In the genomic region with DNA sequence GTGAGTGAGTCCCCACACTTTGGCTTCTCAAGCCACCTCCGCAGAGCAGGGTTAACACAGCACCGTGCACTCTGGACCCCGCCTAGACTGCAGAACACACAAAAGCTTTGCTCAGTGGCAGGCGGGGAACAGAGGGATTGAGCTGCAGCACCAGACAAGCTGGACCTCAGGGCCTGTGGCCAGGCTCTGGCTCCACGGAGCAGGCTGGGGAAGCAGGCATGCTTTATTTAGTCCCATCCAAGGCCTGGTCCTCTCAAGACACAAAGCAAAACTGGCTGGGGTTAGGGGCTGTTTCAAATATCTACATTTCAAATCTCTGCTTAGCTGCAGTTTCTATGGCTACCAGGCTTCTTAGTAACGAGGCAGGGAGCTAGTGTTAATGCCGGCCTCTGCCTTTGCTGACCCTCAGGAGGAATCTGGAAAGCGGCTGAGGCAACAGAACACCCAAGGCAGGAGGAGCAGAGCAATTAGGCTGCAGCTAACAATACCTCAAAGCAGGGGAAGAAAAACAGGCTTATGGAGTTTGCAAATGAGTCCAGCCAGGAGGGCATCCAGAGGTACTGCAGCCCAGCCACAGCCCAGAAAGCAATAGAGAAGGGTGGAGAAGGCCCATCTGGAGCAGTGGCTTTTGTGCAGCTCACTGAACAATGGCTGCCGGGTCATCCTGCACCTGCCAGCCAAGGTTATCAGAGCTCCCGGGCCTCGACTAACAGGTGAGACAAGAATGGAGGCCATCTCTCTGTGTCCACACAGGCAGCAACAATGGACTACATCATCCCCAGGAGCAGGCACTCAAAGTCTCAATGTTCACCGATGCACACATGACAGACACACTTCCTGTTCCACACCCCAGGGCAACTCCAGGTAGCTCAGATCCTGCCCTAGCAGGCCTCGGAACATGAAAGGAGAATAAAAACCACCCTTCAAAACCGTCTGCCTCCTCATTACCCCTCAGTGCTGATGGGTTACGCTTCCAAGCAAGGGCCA, we compare ENCODE assay signal across 9 mouse cellular contexts. TPM values are rescaled to one million over a fixed set of nuclear protein-coding genes. Genes with fewer than 3 reads are reported as not detected.
DNase-seq lines count a peak whose midpoint lies in the region; ATAC-seq lines count a peak whose summit lies in the region.
"Had no signal": no experiment of that assay in that cellular context is flagged by ENCODE, and none has a peak within 500 bp of the region (broad histone marks: within the 10 kb centered on the region; RNA-seq: fewer than 3 reads in every experiment).

No protein-coding gene starts in this region.

- H3K4me1 ChIP-seq in embryonic facial prominence, embryonic 13.5 days, result peaks cover 12% of the 10 kb centered on the region
- peaks cover 15% of the 10 kb centered on the region for H3K4me1 ChIP-seq in midbrain, embryonic 14.5 days (ENCODE audit: control insufficient read depth, insufficient read depth, low read length)

- 0 out of 2 replicates have a peak overlapping the region, but pooled peaks have one; percentile 8 for H3K9ac ChIP-seq in embryonic facial prominence, embryonic 13.5 days
- H3K9ac ChIP-seq in midbrain, embryonic 14.5 days (replicated peaks; ENCODE audit: low read length), result peak overlapping the region; percentile 42

- peak overlapping the region; percentile 33; the same call in 1 of the 2 replicates for H3K27ac ChIP-seq in embryonic facial prominence, embryonic 13.5 days
- peak overlapping the region; percentile 93 for H3K27ac ChIP-seq in midbrain, embryonic 14.5 days (replicated peaks; ENCODE audit: low read depth, low read length)
- H3K27ac ChIP-seq: macrophage had no signal

- H3K36me3 ChIP-seq in embryonic facial prominence, embryonic 13.5 days, result peaks cover 80% of the 10 kb centered on the region
- peaks cover 57% of the 10 kb centered on the region for H3K36me3 ChIP-seq in midbrain, embryonic 14.5 days (ENCODE audit: control insufficient read depth, insufficient read depth, low read length)

- peak; percentile 26 to 44 for DNase-seq in cerebellum, postnatal 10 days
- DNase-seq in cerebellum, adult 8-10 months, result no peak
- DNase-seq in layer of hippocampus, adult 8-10 months (ENCODE audit: low spot score in 2 of 2), result peak; percentile 35 to 61
- peak; percentile 73 for DNase-seq in midbrain, embryonic 14.5 days
- no peak for DNase-seq in urinary bladder, postnatal 25 days (ENCODE audit: low spot score)
- DNase-seq in c-Kit-positive CD71-positive TER-119-positive erythroid progenitor cells, embryonic 14.5 days (ENCODE audit: low spot score), result no peak

- H3K4me2 ChIP-seq in embryonic facial prominence, embryonic 13.5 days, result no peak overlapping the region
- 0 out of 2 replicates have a peak overlapping the region, but pooled peaks have one; percentile 11 for H3K4me2 ChIP-seq in midbrain, embryonic 14.5 days (ENCODE audit: low read length)

- no peak overlapping the region for H3K4me3 ChIP-seq in embryonic facial prominence, embryonic 13.5 days
- H3K4me3 ChIP-seq in midbrain, embryonic 14.5 days (replicated peaks; ENCODE audit: low read depth, low read length), result no peak overlapping the region

- no peaks in the 10 kb centered on the region for H3K9me3 ChIP-seq in embryonic facial prominence, embryonic 13.5 days
- no peaks in the 10 kb centered on the region for H3K9me3 ChIP-seq in midbrain, embryonic 14.5 days (ENCODE audit: control insufficient read depth, low read length)

- WGBS in embryonic facial prominence, embryonic 13.5 days, result 38% methylated on average over 15 of the region's 15 CpGs
- 20% methylated on average over 15 of the region's 15 CpGs for WGBS in midbrain, embryonic 14.5 days

- no peak for ATAC-seq in embryonic facial prominence, embryonic 13.5 days (ENCODE audit: insufficient number of reproducible peaks, insufficient read depth, low FRiP score, low TSS enrichment, low read depth)
- peak; percentile 76 for ATAC-seq in midbrain, embryonic 14.5 days (ENCODE audit: low FRiP score, low TSS enrichment)
- no peak for ATAC-seq in granulocyte monocyte progenitor cell, adult 5-6 weeks (replicated peaks; ENCODE audit: poor library complexity, severe bottlenecking)

- no peaks in the 10 kb centered on the region for H3K27me3 ChIP-seq in embryonic facial prominence, embryonic 13.5 days
- no peaks in the 10 kb centered on the region for H3K27me3 ChIP-seq in midbrain, embryonic 14.5 days (ENCODE audit: control insufficient read depth, insufficient read depth, low read length)

RNA-seq across cellular contexts. Expression of a gene that starts 3.7 kb away (rescaled TPM):
- 11.9 and 34.3 TPM in 2 replicates for polyA plus RNA-seq in embryonic facial prominence, embryonic 13.5 days (2015; fragmentation: Nextera tagmentation; extraction: Ambion mirVana)
- total RNA-seq in layer of hippocampus, adult 8-10 months (2022), result 10 to 100 TPM in 2 of 4 experiments, 1 to 10 TPM in 2; 6.6 to 17.1 (median 11.8) TPM
- polyA plus RNA-seq in midbrain, embryonic 14.5 days (2014; fragmentation: Nextera tagmentation; extraction: Ambion mirVana), result 11.6 and 18.4 TPM in 2 replicates
- 4.8 and 4.9 TPM in 2 replicates for total RNA-seq in granulocyte monocyte progenitor cell, adult 5-6 weeks (2014; fragmentation: Nextera tagmentation)
- total RNA-seq in granulocyte monocyte progenitor cell, adult 5-6 weeks (2017), result 2.5 and 4.0 TPM in 2 replicates

RNA-seq across cellular contexts. Expression of a gene that starts 13.2 kb away (rescaled TPM):
- 66.0 and 76.1 TPM in 2 replicates for polyA plus RNA-seq in embryonic facial prominence, embryonic 13.5 days (2015; fragmentation: Nextera tagmentation; extraction: Ambion mirVana)
- 10 to 100 TPM; 33.9 to 44.5 (median 41.1) TPM for total RNA-seq in layer of hippocampus, adult 8-10 months (2022)
- 67.8 and 69.6 TPM in 2 replicates for polyA plus RNA-seq in midbrain, embryonic 14.5 days (2014; fragmentation: Nextera tagmentation; extraction: Ambion mirVana)
- 25.9 and 52.7 TPM in 2 replicates for total RNA-seq in granulocyte monocyte progenitor cell, adult 5-6 weeks (2014; fragmentation: Nextera tagmentation)
- total RNA-seq in granulocyte monocyte progenitor cell, adult 5-6 weeks (2017), result 52.1 and 76.1 TPM in 2 replicates

RNA-seq across cellular contexts. Expression of a gene that starts 48.9 kb away (rescaled TPM):
- 4.5 and 5.4 TPM in 2 replicates for polyA plus RNA-seq in embryonic facial prominence, embryonic 13.5 days (2015; fragmentation: Nextera tagmentation; extraction: Ambion mirVana)
- 1 to 10 TPM; 4.6 to 7.2 (median 6.1) TPM for total RNA-seq in layer of hippocampus, adult 8-10 months (2022)
- polyA plus RNA-seq in midbrain, embryonic 14.5 days (2014; fragmentation: Nextera tagmentation; extraction: Ambion mirVana), result 3.8 and 6.1 TPM in 2 replicates
- total RNA-seq in granulocyte monocyte progenitor cell, adult 5-6 weeks (2014; fragmentation: Nextera tagmentation), result 6.5 and 13.7 TPM in 2 replicates
- total RNA-seq in granulocyte monocyte progenitor cell, adult 5-6 weeks (2017), result 3.8 and 5.2 TPM in 2 replicates

RNA-seq across cellular contexts. Expression of a gene that starts 50.5 kb away (rescaled TPM):
- polyA plus RNA-seq in embryonic facial prominence, embryonic 13.5 days (2015; fragmentation: Nextera tagmentation; extraction: Ambion mirVana), result 260 and 274 TPM in 2 replicates
- 10 to 100 TPM in 3 of 4 experiments, 1 to 10 TPM in 1; 7.3 to 13.6 (median 12.1) TPM for total RNA-seq in layer of hippocampus, adult 8-10 months (2022)
- polyA plus RNA-seq in midbrain, embryonic 14.5 days (2014; fragmentation: Nextera tagmentation; extraction: Ambion mirVana), result 1,113 and 1,163 TPM in 2 replicates
- 279 and 288 TPM in 2 replicates for total RNA-seq in granulocyte monocyte progenitor cell, adult 5-6 weeks (2014; fragmentation: Nextera tagmentation)
- total RNA-seq in granulocyte monocyte progenitor cell, adult 5-6 weeks (2017), result 385 and 423 TPM in 2 replicates

Comparison
In these comparisons a context has a peak if more than half of its experiments do, and no peak if none do; other contexts are left out.
1. DNase-seq: peak in cerebellum, postnatal 10 days (2 of 2), layer of hippocampus, adult 8-10 months (2 of 2) and midbrain, embryonic 14.5 days (single experiment); none in cerebellum, adult 8-10 months (single experiment), urinary bladder, postnatal 25 days (single experiment) and c-Kit-positive CD71-positive TER-119-positive erythroid progenitor cells, embryonic 14.5 days (single experiment).